ENCODE assay signal across 27 mouse cellular contexts in the genomic region with DNA sequence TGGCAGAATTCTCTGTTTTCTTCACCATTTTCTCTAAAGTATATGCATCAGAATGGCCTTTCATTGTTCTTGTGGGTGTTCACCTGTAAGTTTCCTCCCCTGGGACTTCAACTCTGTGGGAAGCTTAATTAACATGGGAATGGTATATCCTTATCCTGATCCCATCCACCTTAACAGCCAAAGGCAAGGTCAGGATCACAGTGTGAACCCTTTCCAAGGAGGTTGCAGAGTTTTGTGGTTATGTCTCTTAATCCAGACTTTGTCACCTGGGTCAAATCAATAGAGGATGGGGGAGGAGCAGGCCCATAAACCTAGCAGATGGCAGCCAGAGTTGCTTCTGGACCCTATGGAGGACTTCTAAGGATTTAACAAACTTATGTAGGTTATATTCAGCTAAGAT.
"Had no signal": no experiment of that assay in that cellular context is flagged by ENCODE, and none has a peak within 500 bp of the region (broad histone marks: within the 10 kb centered on the region; RNA-seq: fewer than 3 reads in every experiment).

No protein-coding gene starts in this region.

- H3K36me3 ChIP-seq: heart, embryonic 10.5 days; heart, embryonic 13.5 days; heart, embryonic 15.5 days; hindbrain, embryonic 13.5 days; hindbrain, embryonic 15.5 days; kidney, embryonic 15.5 days; limb, embryonic 10.5 days; limb, embryonic 12.5 days; liver, embryonic 13.5 days; liver, embryonic 15.5 days had no signal

- H3K4me3 ChIP-seq: gastrocnemius, adult 2 months; heart, embryonic 10.5 days; heart, embryonic 13.5 days; heart, embryonic 15.5 days; hindbrain, embryonic 13.5 days; hindbrain, embryonic 15.5 days; kidney, embryonic 15.5 days; layer of hippocampus, adult 2 months; limb, embryonic 10.5 days; limb, embryonic 12.5 days; liver, embryonic 13.5 days; liver, embryonic 15.5 days had no signal

- H3K27ac ChIP-seq: gastrocnemius, adult 2 months; heart, embryonic 10.5 days; heart, embryonic 13.5 days; heart, embryonic 15.5 days; hindbrain, embryonic 13.5 days; hindbrain, embryonic 15.5 days; hindbrain, postnatal 0 days; kidney, embryonic 15.5 days; kidney, postnatal 0 days; layer of hippocampus, adult 2 months; limb, embryonic 10.5 days; limb, embryonic 12.5 days; liver, embryonic 13.5 days; liver, embryonic 15.5 days had no signal

- H3K4me1 ChIP-seq: heart, embryonic 10.5 days; heart, embryonic 13.5 days; heart, embryonic 15.5 days; hindbrain, embryonic 13.5 days; hindbrain, embryonic 15.5 days; kidney, embryonic 15.5 days; limb, embryonic 12.5 days; liver, embryonic 15.5 days had no signal

- H3K9me3 ChIP-seq: heart, embryonic 10.5 days; heart, embryonic 13.5 days; heart, embryonic 15.5 days; hindbrain, embryonic 13.5 days; hindbrain, embryonic 15.5 days; kidney, embryonic 15.5 days; limb, embryonic 10.5 days; limb, embryonic 12.5 days; liver, embryonic 13.5 days; liver, embryonic 15.5 days had no signal

- H3K9ac ChIP-seq: heart, embryonic 13.5 days; heart, embryonic 15.5 days; hindbrain, embryonic 13.5 days; hindbrain, embryonic 15.5 days; kidney, embryonic 15.5 days; limb, embryonic 12.5 days; liver, embryonic 13.5 days; liver, embryonic 15.5 days; liver, postnatal 0 days had no signal

- H3K4me2 ChIP-seq: heart, embryonic 13.5 days; heart, embryonic 15.5 days; hindbrain, embryonic 13.5 days; hindbrain, embryonic 15.5 days; kidney, embryonic 15.5 days; limb, embryonic 12.5 days; liver, embryonic 13.5 days; liver, embryonic 15.5 days had no signal

- ATAC-seq: hindbrain, postnatal 0 days; intestine, embryonic 16.5 days; liver, postnatal 0 days had no signal

- H3K27me3 ChIP-seq: heart, embryonic 13.5 days; heart, embryonic 15.5 days; hindbrain, embryonic 13.5 days; hindbrain, embryonic 15.5 days; kidney, embryonic 15.5 days; limb, embryonic 12.5 days; liver, embryonic 13.5 days; liver, embryonic 15.5 days had no signal

- DNase-seq: gastrocnemius, adult 2 months; gastrocnemius, postnatal 10 days; gastrocnemius, postnatal 25 days; heart, adult 18-20 months; heart, postnatal 14 days; heart, postnatal 36 days; kidney, adult 11 months; kidney, postnatal 14 days; kidney, postnatal 4 days; layer of hippocampus, adult 9-11 months; layer of hippocampus, postnatal 36 days; liver; liver, embryonic 13.5 days; liver, postnatal 0 days had no signal
